Comparison of ENCODE assay signal across 27 mouse cellular contexts in the genomic region with DNA sequence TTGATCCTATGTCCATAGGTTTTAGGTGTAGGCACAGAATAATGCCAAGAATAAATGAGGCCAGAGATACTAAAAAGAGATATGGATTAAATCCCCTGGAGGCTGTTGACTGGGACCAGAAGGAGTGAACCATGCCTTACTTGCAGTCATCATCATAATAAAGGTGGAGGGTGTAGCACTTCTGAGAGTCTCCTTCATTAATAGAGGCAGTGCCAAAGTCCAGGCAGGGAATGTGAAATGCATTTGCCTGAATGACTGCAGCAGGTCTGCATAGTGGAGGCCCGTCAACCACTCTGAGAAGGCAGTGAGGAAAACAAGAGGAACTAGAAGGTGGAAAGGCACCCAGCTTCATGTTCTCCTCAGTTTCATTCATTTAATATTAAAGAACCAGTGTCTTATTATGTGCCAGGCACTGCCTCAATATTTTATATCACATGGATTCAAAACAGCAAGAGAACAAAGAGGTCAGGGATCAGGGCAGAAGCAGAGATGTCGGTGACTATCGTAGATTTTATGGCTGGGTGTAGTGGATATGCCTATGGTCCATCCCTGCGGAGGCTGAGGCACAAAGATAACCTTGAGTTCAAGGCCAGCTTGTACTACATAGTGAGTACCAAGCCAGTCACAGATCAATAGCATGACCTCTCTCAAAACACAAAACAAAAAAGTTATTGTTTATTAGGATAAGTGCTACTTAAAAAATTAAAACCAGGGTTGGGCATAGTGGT. TPM values are rescaled to one million over a fixed set of nuclear protein-coding genes. Genes with fewer than 3 reads are reported as not detected.
DNase-seq lines count a peak whose midpoint lies in the region; ATAC-seq and TF ChIP-seq lines count a peak whose summit lies in the region.
"Had no signal": no experiment of that assay in that cellular context is flagged by ENCODE, and none has a peak within 500 bp of the region (broad histone marks: within the 10 kb centered on the region; RNA-seq: fewer than 3 reads in every experiment).

No protein-coding gene starts in this region.

- H3K27me3 ChIP-seq in intestine, embryonic 15.5 days (replicated peaks): no peaks in the 10 kb centered on the region
- H3K27me3 ChIP-seq in intestine, embryonic 16.5 days (replicated peaks; ENCODE audit: control insufficient read depth, insufficient read depth, low read length): no peaks in the 10 kb centered on the region
- no peaks in the 10 kb centered on the region for H3K27me3 ChIP-seq in intestine, postnatal 0 days (replicated peaks; ENCODE audit: control insufficient read depth, insufficient read depth, low read length)
- H3K27me3 ChIP-seq in small intestine, adult 2 months (ENCODE audit: control insufficient read depth, insufficient read depth, low read length): no peaks in the 10 kb centered on the region
- H3K27me3 ChIP-seq in midbrain, embryonic 14.5 days (ENCODE audit: control insufficient read depth, insufficient read depth, low read length): no peaks in the 10 kb centered on the region
- H3K27me3 ChIP-seq: CH12.LX, Patski had no signal

- WGBS in intestine, embryonic 15.5 days: 65% methylated on average over 4 of the region's 4 CpGs
- 60% methylated on average over 4 of the region's 4 CpGs for WGBS in intestine, embryonic 16.5 days
- WGBS in intestine, postnatal 0 days: 34% methylated on average over 4 of the region's 4 CpGs
- 35% methylated on average over 4 of the region's 4 CpGs for WGBS in small intestine, adult 2 months
- WGBS in midbrain, embryonic 14.5 days: 91% methylated on average over 4 of the region's 4 CpGs

- no peak for DNase-seq in midbrain, embryonic 14.5 days
- no peak for DNase-seq in left cerebral cortex, adult 9 months (ENCODE audit: low spot score in 2 of 2)
- DNase-seq: adrenal gland, adult 2 months; adrenal gland, adult 8-10 months; adrenal gland, postnatal 10 days; adrenal gland, postnatal 14 days; adrenal gland, postnatal 25 days; adrenal gland, postnatal 36 days; B cell, adult 2 months; cerebellum, adult 11 months; cerebellum, adult 11-12 months had no signal

- TF ChIP-seq CTCF in intestine, postnatal 0 days (IDR thresholded peaks at IDR 0.05; ENCODE audit: low read depth): no peak
- TF ChIP-seq CTCF in small intestine, adult 2 months (IDR thresholded peaks at IDR 0.05; ENCODE audit: extremely low read depth, insufficient read length, insufficient replicate concordance, low read depth, low read length): no peak

- H3K36me3 ChIP-seq in intestine, embryonic 15.5 days: no peaks in the 10 kb centered on the region
- H3K36me3 ChIP-seq in intestine, embryonic 16.5 days (ENCODE audit: control insufficient read depth, insufficient read depth, low read length): no peaks in the 10 kb centered on the region
- H3K36me3 ChIP-seq in intestine, postnatal 0 days (ENCODE audit: control insufficient read depth, insufficient read depth): no peaks in the 10 kb centered on the region
- H3K36me3 ChIP-seq in small intestine, adult 2 months (ENCODE audit: control insufficient read depth, insufficient read depth, low read length): peaks cover 35% of the 10 kb centered on the region
- no peaks in the 10 kb centered on the region for H3K36me3 ChIP-seq in midbrain, embryonic 14.5 days (ENCODE audit: control insufficient read depth, insufficient read depth, low read length)
- H3K36me3 ChIP-seq: G1E had no signal

- no peak overlapping the region for H3K9ac ChIP-seq in intestine, embryonic 15.5 days
- H3K9ac ChIP-seq in intestine, embryonic 16.5 days (ENCODE audit: low read depth, low read length): no peak overlapping the region
- H3K9ac ChIP-seq in intestine, postnatal 0 days (ENCODE audit: low read depth, low read length): no peak overlapping the region
- H3K9ac ChIP-seq in midbrain, embryonic 14.5 days (replicated peaks; ENCODE audit: low read length): no peak overlapping the region

- H3K4me2 ChIP-seq in intestine, embryonic 15.5 days (replicated peaks): no peak overlapping the region
- no peak overlapping the region for H3K4me2 ChIP-seq in intestine, embryonic 16.5 days (ENCODE audit: low read depth, low read length)
- H3K4me2 ChIP-seq in intestine, postnatal 0 days (replicated peaks; ENCODE audit: low read depth): no peak overlapping the region
- H3K4me2 ChIP-seq in midbrain, embryonic 14.5 days (ENCODE audit: low read length): no peak overlapping the region

- H3K4me1 ChIP-seq in intestine, embryonic 15.5 days (replicated peaks): no peaks in the 10 kb centered on the region
- no peaks in the 10 kb centered on the region for H3K4me1 ChIP-seq in intestine, embryonic 16.5 days (ENCODE audit: control insufficient read depth, insufficient read depth, low read length)
- no peaks in the 10 kb centered on the region for H3K4me1 ChIP-seq in intestine, postnatal 0 days (replicated peaks; ENCODE audit: control insufficient read depth, insufficient read depth, low read length)
- peaks cover 13% of the 10 kb centered on the region; the same call in 1 of the 2 replicates for H3K4me1 ChIP-seq in small intestine, adult 2 months (ENCODE audit: control insufficient read depth, insufficient read depth, insufficient read length, low read length)
- H3K4me1 ChIP-seq in midbrain, embryonic 14.5 days (ENCODE audit: control insufficient read depth, insufficient read depth, low read length): no peaks in the 10 kb centered on the region

- no peaks in the 10 kb centered on the region for H3K9me3 ChIP-seq in intestine, embryonic 15.5 days
- H3K9me3 ChIP-seq in intestine, embryonic 16.5 days (ENCODE audit: control insufficient read depth, low read length): no peaks in the 10 kb centered on the region
- H3K9me3 ChIP-seq in intestine, postnatal 0 days (ENCODE audit: control insufficient read depth): no peaks in the 10 kb centered on the region
- H3K9me3 ChIP-seq in midbrain, embryonic 14.5 days (ENCODE audit: control insufficient read depth, low read length): no peaks in the 10 kb centered on the region
- H3K9me3 ChIP-seq: G1E had no signal

- H3K27ac ChIP-seq in intestine, embryonic 15.5 days: no peak overlapping the region
- peak overlapping the region; percentile 80 for H3K27ac ChIP-seq in intestine, embryonic 16.5 days (ENCODE audit: low read length)
- peak overlapping the region; percentile 17; the same call in 1 of the 2 replicates for H3K27ac ChIP-seq in intestine, postnatal 0 days (ENCODE audit: low read depth, low read length)
- H3K27ac ChIP-seq in small intestine, adult 2 months (ENCODE audit: insufficient read depth, low read depth, low read length): peak overlapping the region; percentile 86
- no peak overlapping the region for H3K27ac ChIP-seq in midbrain, embryonic 14.5 days (replicated peaks; ENCODE audit: low read depth, low read length)

- no peak for TF ChIP-seq POLR2A in small intestine, adult 2 months (IDR thresholded peaks at IDR 0.05; ENCODE audit: low read depth, low read length)

- no peak overlapping the region for H3K4me3 ChIP-seq in intestine, embryonic 15.5 days (replicated peaks)
- H3K4me3 ChIP-seq in intestine, embryonic 16.5 days (ENCODE audit: low read length): no peak overlapping the region
- H3K4me3 ChIP-seq in intestine, postnatal 0 days (ENCODE audit: low read depth, low read length): no peak overlapping the region
- H3K4me3 ChIP-seq in small intestine, adult 2 months (ENCODE audit: low read depth, low read length): no peak overlapping the region
- H3K4me3 ChIP-seq in midbrain, embryonic 14.5 days (replicated peaks; ENCODE audit: low read depth, low read length): no peak overlapping the region

- peak; percentile 94 for ATAC-seq in intestine, embryonic 15.5 days
- ATAC-seq in intestine, embryonic 16.5 days: peak; percentile 96
- peak; percentile 91 for ATAC-seq in intestine, postnatal 0 days
- no peak for ATAC-seq in frontal cortex, adult (ENCODE audit: low TSS enrichment)
- ATAC-seq in midbrain, embryonic 14.5 days (ENCODE audit: low FRiP score, low TSS enrichment): no peak
- ATAC-seq in megakaryocyte progenitor cell, adult 5-6 weeks (replicated peaks; ENCODE audit: poor library complexity): no peak
- ATAC-seq: activated CD4-positive, CD25-positive, alpha-beta regulatory T cell, adult 4 months; CD4-positive, CD25-positive, alpha-beta regulatory T cell, adult 4 months; Patski had no signal

RNA-seq across cellular contexts. Expression of a gene that starts 10.6 kb away (rescaled TPM):
- polyA plus RNA-seq in intestine, embryonic 15.5 days (2015; fragmentation: Nextera tagmentation; extraction: Ambion mirVana): not detected in 2 replicates
- polyA plus RNA-seq in intestine, embryonic 16.5 days (2015; fragmentation: Nextera tagmentation; extraction: Ambion mirVana): 0.17 TPM in 1 of 2 replicates, not detected in the other
- polyA plus RNA-seq in intestine, postnatal 0 days (2015; fragmentation: Nextera tagmentation; extraction: Ambion mirVana): 0.24 TPM in 1 of 2 replicates, not detected in the other
- 1.9 and 10.0 TPM in 2 replicates for polyA plus RNA-seq in small intestine, adult 2 months (2012; rRNA removed)
- polyA plus RNA-seq in midbrain, embryonic 14.5 days (2014; fragmentation: Nextera tagmentation; extraction: Ambion mirVana): 0.29 TPM in 1 of 2 replicates, not detected in the other
- not detected in 2 replicates for total RNA-seq in megakaryocyte progenitor cell, adult 5-6 weeks (2015)
- total RNA-seq in megakaryocyte progenitor cell, adult 5-6 weeks (2017): not detected in 2 replicates
- total RNA-seq: adrenal gland, adult 18-20 months; adrenal gland, adult 2 months; adrenal gland, postnatal 10 days; adrenal gland, postnatal 25 days; adrenal gland, postnatal 36 days; adrenal gland, postnatal 4 days; CH12.LX; ES-E14; G1E; MEL had no signal
- polyA plus RNA-seq: activated CD4-positive, CD25-positive, alpha-beta regulatory T cell, adult 4 months; adrenal gland, adult 2 months; C2C12; CD4-positive, CD25-positive, alpha-beta regulatory T cell, adult 4 months; G1E; Patski had no signal

RNA-seq across cellular contexts. Expression of a gene that starts 27.2 kb away (rescaled TPM):
- polyA plus RNA-seq in intestine, embryonic 15.5 days (2015; fragmentation: Nextera tagmentation; extraction: Ambion mirVana): 12.3 and 15.0 TPM in 2 replicates
- 8.3 and 8.5 TPM in 2 replicates for polyA plus RNA-seq in intestine, embryonic 16.5 days (2015; fragmentation: Nextera tagmentation; extraction: Ambion mirVana)
- polyA plus RNA-seq in intestine, postnatal 0 days (2015; fragmentation: Nextera tagmentation; extraction: Ambion mirVana): 2.5 and 3.1 TPM in 2 replicates
- 1.7 and 4.0 TPM in 2 replicates for polyA plus RNA-seq in small intestine, adult 2 months (2012; rRNA removed)
- 33.4 and 40.8 TPM in 2 replicates for polyA plus RNA-seq in midbrain, embryonic 14.5 days (2014; fragmentation: Nextera tagmentation; extraction: Ambion mirVana)
- 31.0 and 33.0 TPM in 2 replicates for total RNA-seq in megakaryocyte progenitor cell, adult 5-6 weeks (2015)
- 32.8 and 35.5 TPM in 2 replicates for total RNA-seq in megakaryocyte progenitor cell, adult 5-6 weeks (2017)

RNA-seq across cellular contexts. Expression of a gene that starts 27.3 kb away (rescaled TPM):
- polyA plus RNA-seq in intestine, embryonic 15.5 days (2015; fragmentation: Nextera tagmentation; extraction: Ambion mirVana): 25.4 and 25.9 TPM in 2 replicates
- polyA plus RNA-seq in intestine, embryonic 16.5 days (2015; fragmentation: Nextera tagmentation; extraction: Ambion mirVana): 20.9 and 23.2 TPM in 2 replicates
- polyA plus RNA-seq in intestine, postnatal 0 days (2015; fragmentation: Nextera tagmentation; extraction: Ambion mirVana): 8.3 and 9.8 TPM in 2 replicates
- polyA plus RNA-seq in small intestine, adult 2 months (2012; rRNA removed): 0.44 and 1.0 TPM in 2 replicates
- 27.6 and 31.0 TPM in 2 replicates for polyA plus RNA-seq in midbrain, embryonic 14.5 days (2014; fragmentation: Nextera tagmentation; extraction: Ambion mirVana)
- total RNA-seq in megakaryocyte progenitor cell, adult 5-6 weeks (2015): 23.8 and 24.0 TPM in 2 replicates
- total RNA-seq in megakaryocyte progenitor cell, adult 5-6 weeks (2017): 15.7 and 19.4 TPM in 2 replicates

Comparison
In these comparisons a context has a peak if more than half of its experiments do, and no peak if none do; other contexts are left out.
1. H3K27ac ChIP-seq: peak in intestine, embryonic 16.5 days (single experiment), intestine, postnatal 0 days (single experiment) and small intestine, adult 2 months (single experiment); none in intestine, embryonic 15.5 days (single experiment) and midbrain, embryonic 14.5 days (single experiment).
2. ATAC-seq: peak in intestine, embryonic 15.5 days (single experiment), intestine, embryonic 16.5 days (single experiment) and intestine, postnatal 0 days (single experiment); none in frontal cortex, adult (single experiment), midbrain, embryonic 14.5 days (single experiment) and megakaryocyte progenitor cell, adult 5-6 weeks (single experiment).